Mouse (Mus musculus) G1E (cell line): Measurements from ENCODE around the gene Stk32c. TPM values are rescaled to one million over a fixed set of nuclear protein-coding genes. Genes with fewer than 3 reads are reported as not detected.

ENCODE experiments used
- ATAC-seq: 2 replicates; pipeline ENCODE4 v1.8.0; 2016; ENCODE audit warnings: mild to moderate bottlenecking; ENCODE audit not compliant: insufficient number of reproducible peaks, poor library complexity, low FRiP score, severe bottlenecking; ENCODE audit errors: extremely low read depth
- DNase-seq: peaks from one replicate; pipeline ENCODE4 v3.0.0; 2012; ENCODE audit warnings: low spot score
- H3K27me3 ChIP-seq: 2 replicates; pipeline ENCODE4 v1.6.1; 2012; ENCODE audit warnings: mild to moderate bottlenecking, low read length, inconsistent platforms; ENCODE audit not compliant: insufficient read depth
- H3K36me3 ChIP-seq: replicated peaks from 2 replicates; pipeline ENCODE3; 2012; ENCODE audit warnings: mild to moderate bottlenecking, inconsistent platforms
- H3K4me1 ChIP-seq: 2 replicates; pipeline ENCODE4 v1.6.1; 2012; ENCODE audit warnings: low read depth, low read length, inconsistent platforms, mixed read lengths; ENCODE audit not compliant: insufficient read depth
- H3K4me3 ChIP-seq: 2 replicates; pipeline ENCODE4 v1.5.1; 2012; ENCODE audit warnings: low read depth, mild to moderate bottlenecking, inconsistent platforms, low read length, moderate library complexity, mixed read lengths
- H3K9me3 ChIP-seq: replicated peaks from 2 replicates; pipeline ENCODE4 v1.6.1; 2012; ENCODE audit warnings: inconsistent platforms
- CTCF ChIP-seq: IDR thresholded peaks from 2 replicates; pipeline ENCODE4 v1.5.1; 2012; ENCODE audit warnings: low read depth, low read length, inconsistent platforms, mixed read lengths
- GATA1 ChIP-seq: IDR thresholded peaks from 2 replicates; pipeline ENCODE4 v1.6.1; 2012; ENCODE audit warnings: borderline replicate concordance, low read length, inconsistent platforms, mixed read lengths
- GATA2 ChIP-seq: IDR thresholded peaks from 2 replicates; pipeline ENCODE4 v1.6.1; 2012; ENCODE audit warnings: low read depth, low read length, inconsistent platforms, borderline replicate concordance
- POLR2AphosphoS5 ChIP-seq: IDR thresholded peaks from 2 replicates; pipeline ENCODE4 v1.6.1; 2012; ENCODE audit warnings: low read depth, low read length, inconsistent platforms; ENCODE audit not compliant: insufficient replicate concordance
- TAL1 ChIP-seq: conservative IDR thresholded peaks from 2 replicates; pipeline ENCODE4 v1.6.1; 2012; ENCODE audit warnings: low read depth, low read length, inconsistent platforms, mixed read lengths
- polyA plus RNA-seq: library from polyadenylated mRNA; stranded (reverse); fragments of >175 nt; gene quantifications from 2 replicates; pipeline ENCODE4 v1.2.3, GENCODE M21; 2012
- total RNA-seq, 2 experiments: library from RNA; stranded (forward) in 1 of 2; stranded (reverse) in 1 of 2; fragments of 200-1000 nt in 1 of 2; fragments of >200 nt in 1 of 2; fragmentation: Nextera tagmentation in 1 of 2; gene quantifications; 2 replicates each; pipeline ENCODE4 v1.2.3; 2014 to 2017

Stk32c gene
- total and polyA plus RNA-seq, 3 experiments, result not detected

- no peaks in the 10 kb centered on the region for H3K4me1 ChIP-seq
- ATAC-seq (no peak), DNase-seq (no peak)
- TF ChIP-seq GATA2, result no peak
- no peak for TF ChIP-seq POLR2AphosphoS5
- no peak for TF ChIP-seq GATA1
- TF ChIP-seq CTCF, result no peak
- TF ChIP-seq TAL1, result no peak
- H3K9me3 ChIP-seq, result peaks cover 44% of the 10 kb centered on the region
- H3K4me3 ChIP-seq, result no peak overlapping the region
- no peaks in the 10 kb centered on the region for H3K36me3 ChIP-seq
- no peaks in the 10 kb centered on the region for H3K27me3 ChIP-seq
Measured at GRCm38 (mm10) chr7:139188634-139189207, 24.4 kb downstream of the Stk32c start.

GRCm38 (mm10) chr7:139187771-139188633, 25.1 kb downstream of the Stk32c start:
- Histone ChIP-seq H3K4me3 (no peak overlapping the region), H3K27me3 (no peaks in the 10 kb centered on the region), H3K4me1 (no peaks in the 10 kb centered on the region), H3K36me3 (no peaks in the 10 kb centered on the region), H3K9me3 (peaks cover 44% of the 10 kb centered on the region)
- TF ChIP-seq GATA2 (no peak), CTCF (no peak), TAL1 (no peak), POLR2AphosphoS5 (no peak), GATA1 (no peak)
- no peak for DNase-seq
- ATAC-seq, result no peak

GRCm38 (mm10) chr7:139187277-139187676, 25.8 kb downstream of the Stk32c start:
- no peaks in the 10 kb centered on the region for H3K4me1 ChIP-seq
- H3K4me3 ChIP-seq, result no peak overlapping the region

GRCm38 (mm10) chr7:139186436-139186835, 26.7 kb downstream of the Stk32c start:
- Histone ChIP-seq H3K4me1 (no peaks in the 10 kb centered on the region), H3K27me3 (no peaks in the 10 kb centered on the region), H3K4me3 (no peak overlapping the region), H3K9me3 (peaks cover 49% of the 10 kb centered on the region), H3K36me3 (no peaks in the 10 kb centered on the region)
- TF ChIP-seq GATA2, result no peak
- TF ChIP-seq CTCF, result no peak
- TF ChIP-seq POLR2AphosphoS5, result no peak
- no peak for TF ChIP-seq TAL1
- TF ChIP-seq GATA1, result no peak
- ATAC-seq (no peak), DNase-seq (no peak)

More at GRCm38 (mm10) chr7:139187277-139187676, 25.8 kb downstream of the Stk32c start:
- DNase-seq (no peak), ATAC-seq (no peak)
- Histone ChIP-seq H3K27me3 (no peaks in the 10 kb centered on the region), H3K36me3 (no peaks in the 10 kb centered on the region), H3K9me3 (peaks cover 47% of the 10 kb centered on the region)
- TF ChIP-seq GATA1 (no peak), POLR2AphosphoS5 (no peak), CTCF (no peak), TAL1 (no peak), GATA2 (no peak)

- H3K36me3 ChIP-seq, result no peaks in the 10 kb centered on the region
- no peaks in the 10 kb centered on the region for H3K4me1 ChIP-seq
- no peak for DNase-seq
- no peaks in the 10 kb centered on the region for H3K27me3 ChIP-seq
- no peak for ATAC-seq
- peaks cover 48% of the 10 kb centered on the region for H3K9me3 ChIP-seq
- H3K4me3 ChIP-seq, result no peak overlapping the region
- no peak for TF ChIP-seq CTCF
- TF ChIP-seq GATA1, result no peak
- TF ChIP-seq TAL1, result no peak
- TF ChIP-seq POLR2AphosphoS5, result no peak
- TF ChIP-seq GATA2, result no peak
Measured at GRCm38 (mm10) chr7:139185971-139186370, 27.1 kb downstream of the Stk32c start.

GRCm38 (mm10) chr7:139184846-139185245, 28.3 kb downstream of the Stk32c start:
- H3K27me3 ChIP-seq, result no peaks in the 10 kb centered on the region

More at GRCm38 (mm10) chr7:139184846-139185245, 28.3 kb downstream of the Stk32c start:
- DNase-seq (no peak), ATAC-seq (no peak)
- no peak for TF ChIP-seq TAL1
- no peak for TF ChIP-seq CTCF
- no peak for TF ChIP-seq POLR2AphosphoS5
- no peak for TF ChIP-seq GATA1
- no peak for TF ChIP-seq GATA2
- Histone ChIP-seq H3K36me3 (no peaks in the 10 kb centered on the region), H3K4me1 (no peaks in the 10 kb centered on the region), H3K9me3 (peaks cover 52% of the 10 kb centered on the region), H3K4me3 (no peak overlapping the region)
